Mouse (Mus musculus): ENCODE data around the gene Nr2c2.
A peak's percentile ranks its signal among the peaks of the same experiment; 100 is the strongest.

GRCm38 (mm10) chr6:92214773-92215449 is 123.7 kb downstream of the Nr2c2 start, which contains the start of gene Rbsn:
- TF ChIP-seq HCFC1 (IDR thresholded peaks at IDR 0.05; ENCODE audit: low read depth, low read length) (peak; percentile 96), GABPA (IDR thresholded peaks at IDR 0.05; ENCODE audit: insufficient replicate concordance, low read depth, low read length) (peak; percentile 53; the same call in 1 of the 2 replicates)
